Mouse (Mus musculus) CH12.LX (cell line): ENCODE data around the gene F13a1.

ENCODE experiments used
- BHLHE40 ChIP-seq: IDR thresholded peaks from 2 replicates; pipeline ENCODE4 v1.6.1; 2011; ENCODE audit warnings: mild to moderate bottlenecking, low read depth, low read length, improper control_type of control experiment
- CTCF ChIP-seq, 2 experiments: IDR thresholded peaks in 1 of 2; conservative IDR thresholded peaks in 1 of 2; 2 replicates each; pipeline ENCODE4 v1.5.1; 2011 to 2012; ENCODE audit warnings: low read depth in 2 of 2, low read length in 2 of 2, improper control_type of control experiment in 1 of 2, inconsistent platforms in 1 of 2, mild to moderate bottlenecking in 1 of 2, moderate library complexity in 1 of 2
- ETS1 ChIP-seq: conservative IDR thresholded peaks from 2 replicates; pipeline ENCODE4 v1.6.1; 2012; ENCODE audit warnings: low read depth, mild to moderate bottlenecking, inconsistent platforms, low read length, improper control_type of control experiment, moderate library complexity
- IRF4 ChIP-seq: IDR thresholded peaks from 2 replicates; pipeline ENCODE4 v1.6.1; 2014; ENCODE audit warnings: low read depth, mild to moderate bottlenecking, inconsistent platforms, low read length, improper control_type of control experiment
- JUND ChIP-seq: conservative IDR thresholded peaks from 2 replicates; pipeline ENCODE4 v1.6.1; 2011; ENCODE audit warnings: low read depth, low read length, improper control_type of control experiment
- MYC ChIP-seq: IDR thresholded peaks from 2 replicates; pipeline ENCODE4 v1.6.1; 2011; ENCODE audit warnings: low read depth, mild to moderate bottlenecking, improper control_type of control experiment, low read length
- RCOR1 ChIP-seq: conservative IDR thresholded peaks from 2 replicates; pipeline ENCODE4 v1.6.1; 2012; ENCODE audit warnings: low read depth, mild to moderate bottlenecking, inconsistent platforms, low read length, improper control_type of control experiment
- TCF12 ChIP-seq: IDR thresholded peaks from 2 replicates; pipeline ENCODE4 v1.6.1; 2014; ENCODE audit warnings: low read depth, mild to moderate bottlenecking, inconsistent platforms, low read length, improper control_type of control experiment
- USF2 ChIP-seq: conservative IDR thresholded peaks from 2 replicates; pipeline ENCODE4 v1.6.1; 2011; ENCODE audit warnings: low read depth, low read length, improper control_type of control experiment

DNA sequence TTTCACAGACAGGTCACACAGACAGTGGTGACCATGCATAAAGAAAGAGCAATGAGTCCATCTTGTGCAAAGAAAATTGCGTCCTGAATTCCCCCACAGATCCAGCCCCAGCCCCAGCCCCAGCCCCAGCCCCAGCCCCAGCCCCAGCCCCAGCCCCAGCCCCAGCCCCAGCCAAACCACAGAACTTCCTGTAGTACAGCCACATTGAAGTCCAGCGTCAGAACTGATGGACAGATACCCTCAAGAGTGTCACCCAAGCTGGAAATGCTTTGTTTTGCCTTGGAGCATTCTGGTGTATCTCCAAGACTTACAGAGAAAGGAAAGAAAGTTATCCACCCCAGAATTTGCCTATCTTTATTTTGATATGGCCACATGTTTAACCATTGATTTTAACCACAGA lies 413 bp downstream of the F13a1 start:
- TF ChIP-seq JUND (no peak), RCOR1 (no peak), USF2 (no peak), CTCF (conservative IDR thresholded peaks at IDR 0.05 in 1 of 2, IDR thresholded peaks at IDR 0.05 in 1 of 2; ENCODE audit: low read depth in 2 of 2, low read length in 2 of 2) (no peak), TCF12 (no peak), ETS1 (no peak), MYC (no peak), BHLHE40 (no peak), IRF4 (no peak)
